Mouse (Mus musculus): Measurements from ENCODE around the gene Vsig2.

DNA sequence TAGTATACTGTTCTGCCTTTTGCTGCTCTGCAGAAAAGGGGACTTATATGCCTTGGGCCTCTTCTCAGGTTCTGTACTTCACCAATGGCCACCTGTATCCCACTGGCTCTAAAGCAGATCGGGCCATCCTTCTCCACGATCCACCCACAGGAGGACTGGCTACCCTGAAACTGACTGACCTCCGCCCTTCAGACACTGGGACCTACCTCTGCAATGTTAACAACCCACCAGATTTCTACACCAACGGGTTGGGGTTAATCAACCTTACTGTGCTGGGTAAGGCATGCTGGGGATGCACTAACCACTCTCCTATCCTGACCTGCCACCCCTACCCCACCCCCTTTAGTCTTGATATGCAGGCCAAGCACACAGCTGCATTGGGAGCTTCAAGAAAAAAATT lies 1.2 kb downstream of the Vsig2 start:
- no peak for TF ChIP-seq EP300 (IDR thresholded peaks at IDR 0.05)
- no peak for TF ChIP-seq CTCF (IDR thresholded peaks at IDR 0.05)
